Mouse (Mus musculus): ENCODE results near the gene Strn3. TPM values are rescaled to one million over a fixed set of nuclear protein-coding genes. Genes with fewer than 3 reads are reported as not detected.
"Not testable (repeated sequence)": the region's sequence is repeated elsewhere in the genome, so short reads cannot be mapped to it uniquely, and the experiment has no call there.

Gene Strn3
- polyA plus RNA-seq, 1 experiment from 2014 or later: 42.8 TPM

DNA sequence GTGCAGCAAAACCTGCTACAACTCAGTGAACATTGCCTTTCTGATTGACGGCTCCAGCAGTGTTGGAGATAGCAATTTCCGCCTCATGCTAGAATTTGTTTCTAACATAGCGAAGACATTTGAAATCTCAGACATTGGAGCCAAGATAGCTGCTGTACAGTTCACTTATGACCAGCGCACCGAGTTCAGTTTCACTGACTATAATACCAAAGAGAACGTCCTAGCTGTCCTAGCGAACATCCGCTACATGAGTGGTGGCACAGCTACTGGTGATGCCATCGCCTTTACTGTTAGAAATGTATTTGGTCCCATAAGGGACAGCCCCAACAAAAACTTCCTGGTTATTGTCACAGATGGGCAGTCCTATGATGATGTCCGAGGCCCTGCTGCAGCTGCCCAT is 88.4 kb downstream of the Strn3 start:
- 95% methylated on average over 10 of the region's 10 CpGs for WGBS
- Histone ChIP-seq H3K4me2 (ENCODE audit: low read length) (no peak overlapping the region), H3K9ac (replicated peaks; ENCODE audit: low read depth, low read length) (no peak overlapping the region), H3K27ac (ENCODE audit: low read length) (no peak overlapping the region), H3K4me3 (replicated peaks; ENCODE audit: low read length) (no peak overlapping the region), H3K36me3 (ENCODE audit: control insufficient read depth, insufficient read depth) (peaks cover 15% of the 10 kb centered on the region), H3K9me3 (ENCODE audit: control insufficient read depth, low read length) (no peaks in the 10 kb centered on the region), H3K27me3 (replicated peaks; ENCODE audit: control insufficient read depth, insufficient read depth, low read length) (no peaks in the 10 kb centered on the region), H3K4me1 (replicated peaks; ENCODE audit: control insufficient read depth, insufficient read depth, low read length) (no peaks in the 10 kb centered on the region)
- no peak for ATAC-seq

GRCm38 (mm10) chr12:51594030-51594470 is 97.6 kb downstream of the Strn3 start:
- peak overlapping the region; percentile 71 for H3K9ac ChIP-seq (replicated peaks; ENCODE audit: low read depth, low read length)
- H3K27me3 ChIP-seq (replicated peaks; ENCODE audit: control insufficient read depth, insufficient read depth, low read length): peaks cover 18% of the 10 kb centered on the region
- WGBS: under 1% methylated on average over 18 of the region's 18 CpGs
- H3K4me1 ChIP-seq (replicated peaks; ENCODE audit: control insufficient read depth, insufficient read depth, low read length): peaks cover 12% of the 10 kb centered on the region
- ATAC-seq: peak; percentile 43; the same call in 1 of the 2 replicates
- no peak overlapping the region for H3K27ac ChIP-seq (ENCODE audit: low read length)
- H3K4me2 ChIP-seq (ENCODE audit: low read length): peak overlapping the region; percentile 92
- H3K36me3 ChIP-seq (ENCODE audit: control insufficient read depth, insufficient read depth): no peaks in the 10 kb centered on the region
- H3K9me3 ChIP-seq (ENCODE audit: control insufficient read depth, low read length): no peaks in the 10 kb centered on the region
- H3K4me3 ChIP-seq (replicated peaks; ENCODE audit: low read length): peak overlapping the region; percentile 76

GRCm38 (mm10) chr12:51593229-51594029 is 98.3 kb downstream of the Strn3 start, which contains the start of gene Coch:
Coch (plus strand) TSS chr12:51593341.
- peaks cover 18% of the 10 kb centered on the region for H3K27me3 ChIP-seq (replicated peaks; ENCODE audit: control insufficient read depth, insufficient read depth, low read length)

GRCm38 (mm10) chr12:51592888-51593228 is 98.8 kb downstream of the Strn3 start:
- H3K36me3 ChIP-seq (ENCODE audit: control insufficient read depth, insufficient read depth): no peaks in the 10 kb centered on the region
- H3K27me3 ChIP-seq (replicated peaks; ENCODE audit: control insufficient read depth, insufficient read depth, low read length): peaks cover 18% of the 10 kb centered on the region
- peak overlapping the region; percentile 76 for H3K4me3 ChIP-seq (replicated peaks; ENCODE audit: low read length)
- peaks cover 12% of the 10 kb centered on the region for H3K4me1 ChIP-seq (replicated peaks; ENCODE audit: control insufficient read depth, insufficient read depth, low read length)
- H3K9ac ChIP-seq (replicated peaks; ENCODE audit: low read depth, low read length): peak overlapping the region; percentile 71
- no peak overlapping the region for H3K27ac ChIP-seq (ENCODE audit: low read length)
- H3K9me3 ChIP-seq (ENCODE audit: control insufficient read depth, low read length): no peaks in the 10 kb centered on the region
- WGBS: under 1% methylated on average over 15 of the region's 21 CpGs
- H3K4me2 ChIP-seq (ENCODE audit: low read length): peak overlapping the region; percentile 92
- ATAC-seq: peak; percentile 37; the same call in 1 of the 2 replicates

More at GRCm38 (mm10) chr12:51593229-51594029, 98.3 kb downstream of the Strn3 start, which contains the start of gene Coch:
- peak within 1 kb of the TSS; percentile 76 for H3K4me3 ChIP-seq (replicated peaks; ENCODE audit: low read length)
- peak within 1 kb of the TSS; percentile 92 for H3K4me2 ChIP-seq (ENCODE audit: low read length)
- no peaks in the 10 kb centered on the region for H3K36me3 ChIP-seq (ENCODE audit: control insufficient read depth, insufficient read depth)
- no peaks in the 10 kb centered on the region for H3K9me3 ChIP-seq (ENCODE audit: control insufficient read depth, low read length)
- H3K9ac ChIP-seq (replicated peaks; ENCODE audit: low read depth, low read length): peak within 1 kb of the TSS; percentile 71
- no peak within 1 kb of the TSS for H3K27ac ChIP-seq (ENCODE audit: low read length)
- peak; percentile 87 for ATAC-seq
- H3K4me1 ChIP-seq (replicated peaks; ENCODE audit: control insufficient read depth, insufficient read depth, low read length): peaks cover 12% of the 10 kb centered on the region
- under 1% methylated on average over 58 of the region's 79 CpGs for WGBS

- WGBS: 64% methylated on average over 8 of the region's 8 CpGs
- no peaks in the 10 kb centered on the region for H3K9me3 ChIP-seq (ENCODE audit: control insufficient read depth, low read length)
Measured at GRCm38 (mm10) chr12:51591921-51592320, 99.8 kb downstream of the Strn3 start.

DNA sequence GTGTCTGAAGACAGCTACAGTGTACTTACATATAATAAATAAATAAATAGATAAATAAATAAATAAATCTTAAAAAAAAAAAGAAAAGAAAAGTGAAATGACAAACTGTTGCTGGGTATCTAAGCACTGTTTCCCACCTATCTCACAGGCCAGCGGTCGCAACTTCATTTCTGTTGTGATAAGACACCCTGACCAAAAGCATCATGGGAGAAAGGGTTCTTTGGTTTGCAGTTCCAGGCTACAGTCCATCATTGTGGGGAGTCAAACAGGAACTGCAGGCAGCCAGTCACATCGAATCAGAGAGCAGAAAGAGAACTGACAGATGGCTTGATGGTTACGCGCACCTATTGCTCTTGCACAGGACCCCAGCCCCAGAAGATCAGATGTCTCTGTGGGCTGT is 102.4 kb downstream of the Strn3 start:
- Histone ChIP-seq H3K27ac (ENCODE audit: low read length) (no peak overlapping the region), H3K9ac (replicated peaks; ENCODE audit: low read depth, low read length) (no peak overlapping the region), H3K4me3 (replicated peaks; ENCODE audit: low read length) (no peak overlapping the region), H3K9me3 (ENCODE audit: control insufficient read depth, low read length) (peaks cover 3% of the 10 kb centered on the region; the same call in 1 of the 2 replicates), H3K4me2 (ENCODE audit: low read length) (no peak overlapping the region), H3K27me3 (replicated peaks; ENCODE audit: control insufficient read depth, insufficient read depth, low read length) (peaks cover 8% of the 10 kb centered on the region; the same call in 1 of the 2 replicates), H3K36me3 (ENCODE audit: control insufficient read depth, insufficient read depth) (no peaks in the 10 kb centered on the region), H3K4me1 (replicated peaks; ENCODE audit: control insufficient read depth, insufficient read depth, low read length) (peaks cover 8% of the 10 kb centered on the region)
- ATAC-seq: no peak
- 93% methylated on average over 5 of the region's 5 CpGs for WGBS

More at GRCm38 (mm10) chr12:51591921-51592320, 99.8 kb downstream of the Strn3 start:
- H3K4me3 ChIP-seq (replicated peaks; ENCODE audit: low read length): no peak overlapping the region
- no peak overlapping the region for H3K27ac ChIP-seq (ENCODE audit: low read length)
- no peaks in the 10 kb centered on the region for H3K36me3 ChIP-seq (ENCODE audit: control insufficient read depth, insufficient read depth)
- ATAC-seq: no peak
- H3K4me2 ChIP-seq (ENCODE audit: low read length): no peak overlapping the region
- H3K9ac ChIP-seq (replicated peaks; ENCODE audit: low read depth, low read length): no peak overlapping the region
- H3K4me1 ChIP-seq (replicated peaks; ENCODE audit: control insufficient read depth, insufficient read depth, low read length): peaks cover 12% of the 10 kb centered on the region
- peaks cover 18% of the 10 kb centered on the region for H3K27me3 ChIP-seq (replicated peaks; ENCODE audit: control insufficient read depth, insufficient read depth, low read length)

DNA sequence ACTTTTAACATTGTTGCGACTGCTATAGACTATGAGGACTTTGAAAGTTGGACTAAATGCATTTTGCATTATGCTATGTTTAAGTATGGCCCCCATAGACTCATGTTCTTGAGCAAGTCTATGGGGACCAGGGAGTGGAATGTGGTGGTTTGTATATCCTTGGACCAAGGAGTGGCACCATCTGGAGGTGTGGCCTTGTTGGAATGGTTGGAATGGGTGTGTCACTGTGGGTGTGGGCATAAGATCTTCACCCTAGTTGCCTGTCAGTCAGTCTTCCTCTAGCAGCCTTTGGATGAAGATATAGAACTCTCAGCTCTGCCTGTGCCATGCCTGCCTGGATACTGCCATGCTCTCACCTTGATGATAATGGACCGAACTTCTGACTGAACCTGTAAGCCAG is 113.9 kb downstream of the Strn3 start:
- H3K9me3 ChIP-seq (ENCODE audit: control insufficient read depth, low read length); H3K36me3 ChIP-seq (ENCODE audit: control insufficient read depth, insufficient read depth); H3K9ac ChIP-seq (replicated peaks; ENCODE audit: low read depth, low read length); H3K27me3 ChIP-seq (replicated peaks; ENCODE audit: control insufficient read depth, insufficient read depth, low read length); ATAC-seq; H3K4me2 ChIP-seq (ENCODE audit: low read length); H3K4me3 ChIP-seq (replicated peaks; ENCODE audit: low read length); H3K27ac ChIP-seq (ENCODE audit: low read length); H3K4me1 ChIP-seq (replicated peaks; ENCODE audit: control insufficient read depth, insufficient read depth, low read length): not testable (repeated sequence)
- WGBS: 88% methylated on average over 2 of the region's 2 CpGs

GRCm38 (mm10) chr12:51572651-51573050 is 119.0 kb downstream of the Strn3 start:
- Histone ChIP-seq H3K36me3 (ENCODE audit: control insufficient read depth, insufficient read depth) (no peaks in the 10 kb centered on the region), H3K27me3 (replicated peaks; ENCODE audit: control insufficient read depth, insufficient read depth, low read length) (no peaks in the 10 kb centered on the region), H3K27ac (ENCODE audit: low read length) (no peak overlapping the region), H3K4me3 (replicated peaks; ENCODE audit: low read length) (no peak overlapping the region), H3K4me2 (ENCODE audit: low read length) (no peak overlapping the region), H3K4me1 (replicated peaks; ENCODE audit: control insufficient read depth, insufficient read depth, low read length) (no peaks in the 10 kb centered on the region), H3K9ac (replicated peaks; ENCODE audit: low read depth, low read length) (no peak overlapping the region), H3K9me3 (ENCODE audit: control insufficient read depth, low read length) (no peaks in the 10 kb centered on the region)
- no peak for ATAC-seq
- 89% methylated on average over 4 of the region's 4 CpGs for WGBS

DNA sequence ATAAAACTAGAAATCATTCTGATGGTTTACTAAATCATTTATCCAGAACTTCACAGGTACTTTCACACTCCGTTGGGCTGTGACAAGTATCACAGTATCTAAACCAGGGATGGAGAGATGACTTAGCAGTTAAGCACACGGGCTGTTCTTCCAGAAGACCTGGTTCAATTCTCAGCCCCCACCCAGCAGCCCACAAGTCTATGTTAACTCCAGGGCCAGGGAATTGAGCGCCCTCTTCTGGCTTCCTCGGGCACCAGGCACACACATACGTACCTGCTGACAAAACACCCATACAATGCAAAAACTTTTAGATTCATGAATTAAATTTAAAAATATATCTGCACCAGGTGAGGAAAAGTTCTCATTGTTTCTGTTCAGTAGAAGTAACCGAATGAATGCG is 121.8 kb downstream of the Strn3 start:
- Histone ChIP-seq H3K9ac (replicated peaks; ENCODE audit: low read depth, low read length) (no peak overlapping the region), H3K27me3 (replicated peaks; ENCODE audit: control insufficient read depth, insufficient read depth, low read length) (no peaks in the 10 kb centered on the region), H3K4me2 (ENCODE audit: low read length) (no peak overlapping the region), H3K9me3 (ENCODE audit: control insufficient read depth, low read length) (no peaks in the 10 kb centered on the region), H3K27ac (ENCODE audit: low read length) (no peak overlapping the region), H3K4me1 (replicated peaks; ENCODE audit: control insufficient read depth, insufficient read depth, low read length) (no peaks in the 10 kb centered on the region), H3K4me3 (replicated peaks; ENCODE audit: low read length) (no peak overlapping the region), H3K36me3 (ENCODE audit: control insufficient read depth, insufficient read depth) (no peaks in the 10 kb centered on the region)
- ATAC-seq: no peak
- 70% methylated on average over 7 of the region's 7 CpGs for WGBS

Data from forebrain, embryonic 16.5 days (tissue).